Mouse (Mus musculus): ENCODE measurements around the gene Phc2.

- TF ChIP-seq POLR2A (IDR thresholded peaks at IDR 0.05; ENCODE audit: borderline replicate concordance, extremely low read depth, insufficient read depth, insufficient read length, poor library complexity, severe bottlenecking), result no peak
- TF ChIP-seq CTCF (IDR thresholded peaks at IDR 0.05; ENCODE audit: borderline replicate concordance, extremely low read depth, insufficient read depth, insufficient read length), result no peak
These were observed 78.3 kb downstream of the Phc2 start for GRCm38 (mm10) chr4:128732794-128733193.
